Mouse (Mus musculus): ENCODE data around the gene Olfr735. TPM values are rescaled to one million over a fixed set of nuclear protein-coding genes. Genes with fewer than 3 reads are reported as not detected.

Olfr735 gene
- polyA plus RNA-seq (2012; rRNA removed) = not detected in 2 replicates

GRCm38 (mm10) chr14:50348796-50349195, at the start of gene Olfr735:
Gene Olfr735 (minus strand): TSS chr14:50348872.

GRCm38 (mm10) chr14:50380863-50381262, 32.2 kb upstream of the Olfr735 start, which contains the start of gene Olfr736:
Gene Olfr736 (plus strand): TSS chr14:50381163.

GRCm38 (mm10) chr14:50357593-50357992, 8.9 kb upstream of the Olfr735 start, which contains the start of gene Tlr11:
Gene Tlr11 (plus strand): TSS chr14:50357914.

GRCm38 (mm10) chr14:50326661-50327060, 22.0 kb downstream of the Olfr735 start, which contains the start of gene Olfr734:
Gene Olfr734 (minus strand): TSS chr14:50326761.

GRCm38 (mm10) chr14:50301422-50301821, 47.2 kb downstream of the Olfr735 start, which contains the start of gene Olfr733:
Gene Olfr733 (minus strand): TSS chr14:50301522.

Other genes starting within 250 kb of the Olfr735 start
- not detected in 2 replicates for gene Olfr727, start 225.7 kb downstream of the Olfr735 start, polyA plus RNA-seq (2012; rRNA removed)
- not detected in 2 replicates for gene Olfr728, start 206.2 kb downstream of the Olfr735 start, polyA plus RNA-seq (2012; rRNA removed)
- not detected in 2 replicates for gene Olfr729, start 196.0 kb downstream of the Olfr735 start, polyA plus RNA-seq (2012; rRNA removed)
- not detected in 2 replicates for gene Olfr730, start 160.7 kb downstream of the Olfr735 start, polyA plus RNA-seq (2012; rRNA removed)
- gene Olfr731, start 107.0 kb downstream of the Olfr735 start, polyA plus RNA-seq (2012; rRNA removed) = not detected in 2 replicates
- not detected in 2 replicates for gene Olfr732, start 64.7 kb downstream of the Olfr735 start, polyA plus RNA-seq (2012; rRNA removed)
- not detected in 2 replicates for gene Olfr733, start 47.4 kb downstream of the Olfr735 start, polyA plus RNA-seq (2012; rRNA removed)
- gene Olfr734, start 22.1 kb downstream of the Olfr735 start, polyA plus RNA-seq (2012; rRNA removed) = not detected in 2 replicates
- 0.02 TPM in 2 replicates for gene Tlr11, start 9.0 kb upstream of the Olfr735 start, polyA plus RNA-seq (2012; rRNA removed)
- not detected in 2 replicates for gene Olfr736, start 32.3 kb upstream of the Olfr735 start, polyA plus RNA-seq (2012; rRNA removed)
- gene Olfr738, start 58.7 kb upstream of the Olfr735 start, polyA plus RNA-seq (2012; rRNA removed) = not detected in 2 replicates
- gene Olfr739, start 69.8 kb upstream of the Olfr735 start, polyA plus RNA-seq (2012; rRNA removed) = not detected in 2 replicates
- not detected in 2 replicates for gene Olfr740, start 96.7 kb upstream of the Olfr735 start, polyA plus RNA-seq (2012; rRNA removed)
- not detected in 2 replicates for gene Olfr741, start 123.9 kb upstream of the Olfr735 start, polyA plus RNA-seq (2012; rRNA removed)
- gene Olfr742, start 154.7 kb upstream of the Olfr735 start, polyA plus RNA-seq (2012; rRNA removed) = not detected in 2 replicates
- gene Olfr743, start 173.0 kb upstream of the Olfr735 start, polyA plus RNA-seq (2012; rRNA removed) = not detected in 2 replicates

Measured in stomach, adult 2 months (tissue).